Mouse (Mus musculus) heart, postnatal 10 days (tissue): Measurements from ENCODE around the gene Aldh9a1. TPM values are rescaled to one million over a fixed set of nuclear protein-coding genes. Genes with fewer than 3 reads are reported as not detected.
"Not testable (repeated sequence)": the region's sequence is repeated elsewhere in the genome, so short reads cannot be mapped to it uniquely, and the experiment has no call there.

Experiments
- DNase-seq, 2 experiments: peaks; one replicate each; pipeline ENCODE4 v3.0.0; 2021
- intact Hi-C: fragments of 180-260 bp; cut with DNase I; formaldehyde crosslinking; loops from one replicate; pipeline ENCODE4 v1.15.1; 2025
- total RNA-seq, 2 experiments: library from RNA; stranded (reverse); gene quantifications; 2 replicates each; pipeline ENCODE4 v1.2.3; 2021

The Aldh9a1 gene
- total RNA-seq, 2 experiments from 2014 or later = 29.1 to 34.2 TPM

DNA sequence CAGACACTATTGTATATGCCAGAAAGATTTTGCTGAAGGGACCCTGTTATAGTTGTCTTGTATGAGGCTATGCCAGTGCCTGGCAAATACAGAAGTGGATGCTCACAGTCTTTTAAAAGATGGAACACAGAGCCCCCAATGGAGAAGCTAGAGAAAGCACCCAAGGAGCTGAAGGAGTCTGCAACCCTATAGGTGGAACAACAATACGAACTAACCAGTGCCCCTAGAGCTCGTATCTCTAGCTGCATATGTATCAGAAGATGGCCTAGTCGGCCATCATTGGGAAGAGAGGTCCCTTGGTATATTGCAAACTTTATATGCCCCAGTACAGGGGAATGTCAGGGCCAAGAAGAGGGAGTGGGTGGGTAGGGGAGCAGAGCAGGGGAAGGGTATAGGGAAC is 585 bp upstream of the Aldh9a1 start:
- intact Hi-C loops, DNase-seq: not testable (repeated sequence)

- intact Hi-C loops = no loop called here
Observed at GRCm38 (mm10) chr1:167350597-167351415, 1.0 kb downstream of the Aldh9a1 start.

DNA sequence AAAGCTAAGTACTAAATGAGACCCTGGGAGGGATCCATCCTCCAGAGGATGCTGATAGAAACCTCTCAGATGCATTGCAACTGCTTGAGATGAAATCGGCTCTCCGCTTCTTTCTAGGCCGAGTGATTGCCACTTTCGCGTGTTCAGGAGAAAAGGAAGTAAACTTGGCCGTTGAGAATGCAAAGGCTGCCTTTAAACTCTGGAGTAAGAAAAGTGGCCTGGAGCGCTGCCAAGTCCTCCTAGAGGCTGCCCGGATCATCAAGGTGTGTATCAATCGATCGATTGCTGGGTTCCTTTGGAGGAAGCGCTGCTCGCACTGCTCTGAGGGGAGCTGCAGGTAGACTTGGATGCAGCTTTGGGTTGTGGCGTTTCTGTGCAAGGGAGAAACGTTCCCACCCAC is 2.6 kb downstream of the Aldh9a1 start:
- intact Hi-C loops = no loop called here
- no peak for DNase-seq

More at GRCm38 (mm10) chr1:167350597-167351415, 1.0 kb downstream of the Aldh9a1 start:
- DNase-seq = no peak

DNA sequence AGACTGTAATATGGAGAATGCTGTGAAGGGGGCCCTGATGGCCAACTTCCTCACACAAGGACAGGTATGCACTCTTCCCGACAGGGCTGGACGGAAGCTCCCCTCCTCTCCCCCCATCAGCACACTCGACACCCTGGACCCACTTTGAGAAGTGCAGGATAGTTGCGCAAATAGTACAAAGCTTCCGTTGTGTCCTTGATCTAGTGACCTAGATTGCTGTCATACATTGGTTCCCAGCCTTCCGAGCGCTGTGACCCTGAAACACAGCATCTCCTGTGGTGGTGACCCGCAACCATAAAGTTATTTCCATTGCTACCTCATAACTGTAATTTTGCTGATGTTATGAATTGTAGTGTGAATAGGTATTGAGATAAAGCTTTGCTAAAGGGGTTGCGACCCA is 7.6 kb downstream of the Aldh9a1 start:
- intact Hi-C loops = no loop called here
- DNase-seq = no peak

- intact Hi-C loops = no loop called here
- DNase-seq = no peak
Observed at GRCm38 (mm10) chr1:167358731-167359130, 8.9 kb downstream of the Aldh9a1 start.

DNA sequence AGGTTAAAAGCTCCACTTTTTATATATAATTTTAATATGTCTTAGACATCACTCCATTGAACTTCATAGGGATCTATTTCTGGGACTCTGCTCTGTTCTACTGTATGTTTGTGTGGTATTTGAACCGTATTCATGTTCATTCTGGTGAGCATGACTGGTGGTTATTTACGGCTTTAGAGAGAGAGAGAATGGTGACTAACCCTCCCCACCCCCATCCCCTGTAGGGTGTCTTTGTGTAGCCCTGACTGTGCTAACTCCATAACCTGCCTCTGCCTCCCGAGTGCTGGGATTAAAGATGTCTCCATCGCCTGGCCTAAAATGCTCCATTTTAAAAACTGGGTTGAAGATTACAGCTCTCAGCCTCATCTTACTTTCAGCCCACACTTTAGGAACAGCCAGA is 10.5 kb downstream of the Aldh9a1 start:
- no peak for DNase-seq
- intact Hi-C loops = no loop called here

DNA sequence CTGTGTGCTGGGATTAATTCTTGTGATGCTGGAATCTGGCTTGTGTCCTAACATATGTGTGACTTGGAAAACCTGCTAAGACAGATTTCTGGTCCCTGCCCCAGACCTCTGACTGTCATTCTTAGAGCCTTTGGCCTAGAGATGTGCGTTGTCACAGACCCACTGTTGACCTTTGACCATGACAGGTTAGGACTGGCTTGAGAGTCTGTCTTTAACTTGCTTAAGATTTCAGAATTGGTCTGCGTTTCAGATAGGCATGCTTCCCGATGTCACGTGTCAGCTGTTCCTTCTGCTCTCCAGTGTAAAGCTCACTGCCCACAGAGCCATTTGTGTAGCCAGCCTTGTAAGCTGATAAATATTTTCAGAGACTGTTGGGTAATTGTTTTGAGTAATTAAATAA is 13.0 kb downstream of the Aldh9a1 start:
- no peak for DNase-seq
- intact Hi-C loops = no loop called here

DNA sequence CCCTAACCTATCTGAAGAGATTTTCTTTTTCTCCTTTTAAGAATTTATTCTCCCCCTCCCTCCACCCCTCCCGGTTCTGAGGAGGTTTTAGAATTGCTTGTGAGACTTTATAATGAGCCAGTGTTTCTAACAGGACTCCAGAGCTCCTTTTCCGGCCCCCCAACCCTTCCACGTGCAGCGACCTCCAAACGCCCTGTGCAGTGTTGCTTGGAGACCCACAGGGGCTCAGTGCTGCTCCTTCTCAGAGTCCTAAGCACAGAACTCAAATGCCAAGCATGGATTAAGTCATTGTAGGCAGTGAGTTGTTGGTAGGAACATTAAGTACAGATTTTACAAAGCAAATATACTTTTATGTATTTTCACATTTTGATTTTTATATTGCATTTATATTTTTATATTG is 13.5 kb downstream of the Aldh9a1 start:
- intact Hi-C loops = no loop called here
- DNase-seq = no peak

- peak; percentile 63 to 71 for DNase-seq
Observed at GRCm38 (mm10) chr1:167365808-167366207, 16.0 kb downstream of the Aldh9a1 start.

DNA sequence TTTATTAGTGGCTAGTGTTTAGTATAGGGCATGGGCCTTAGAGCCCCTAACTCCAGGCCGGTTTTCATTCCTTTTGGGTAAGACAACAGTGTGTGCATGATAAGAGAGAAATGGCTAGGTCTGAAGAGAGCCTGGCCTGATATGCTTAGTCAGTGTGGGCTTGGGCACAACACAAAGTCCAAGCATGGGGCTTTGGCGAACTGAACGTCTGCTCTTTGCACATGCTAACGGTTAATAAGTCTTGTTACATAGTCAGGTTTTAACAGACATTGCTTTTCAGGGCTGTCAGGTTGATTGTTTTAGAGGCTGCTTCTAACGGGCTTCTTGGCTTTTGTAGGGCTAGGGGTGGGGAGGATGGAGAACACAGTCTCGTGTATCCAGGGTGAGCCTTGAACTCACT is 16.8 kb downstream of the Aldh9a1 start:
- no peak for DNase-seq
- intact Hi-C loops = no loop called here

More at GRCm38 (mm10) chr1:167365808-167366207, 16.0 kb downstream of the Aldh9a1 start:
- intact Hi-C loops = no loop called here

DNA sequence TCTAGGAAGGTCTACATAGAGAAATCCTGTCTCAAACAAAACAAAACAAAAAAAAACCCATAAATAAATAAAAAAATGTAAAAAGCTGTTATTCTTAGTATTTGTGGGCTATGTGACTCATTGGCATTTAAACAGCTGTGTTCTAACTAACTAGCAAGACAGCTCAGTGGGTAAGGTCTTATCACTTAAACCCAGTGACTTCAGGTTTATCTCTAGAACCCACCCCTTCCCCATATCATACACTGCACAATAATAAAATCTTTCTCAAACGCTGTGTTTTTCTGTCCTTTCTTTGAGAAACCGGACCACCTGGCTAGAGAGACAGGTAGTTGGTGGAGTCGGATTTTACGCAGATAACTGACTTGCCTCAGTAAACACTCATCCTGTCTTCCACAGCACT is 18.2 kb downstream of the Aldh9a1 start:
- DNase-seq = no peak
- intact Hi-C loops = no loop called here

- intact Hi-C loops = no loop called here
- no peak for DNase-seq
Observed at GRCm38 (mm10) chr1:167368513-167368912, 18.7 kb downstream of the Aldh9a1 start.

- intact Hi-C loops = loop anchor here (1.0 kb wide), 2 partner anchors 24 to 150 kb away; no protein-coding TSS in a partner anchor
- DNase-seq = peak; percentile 86 to 93
Observed at GRCm38 (mm10) chr1:167369905-167370304, 20.1 kb downstream of the Aldh9a1 start.

DNA sequence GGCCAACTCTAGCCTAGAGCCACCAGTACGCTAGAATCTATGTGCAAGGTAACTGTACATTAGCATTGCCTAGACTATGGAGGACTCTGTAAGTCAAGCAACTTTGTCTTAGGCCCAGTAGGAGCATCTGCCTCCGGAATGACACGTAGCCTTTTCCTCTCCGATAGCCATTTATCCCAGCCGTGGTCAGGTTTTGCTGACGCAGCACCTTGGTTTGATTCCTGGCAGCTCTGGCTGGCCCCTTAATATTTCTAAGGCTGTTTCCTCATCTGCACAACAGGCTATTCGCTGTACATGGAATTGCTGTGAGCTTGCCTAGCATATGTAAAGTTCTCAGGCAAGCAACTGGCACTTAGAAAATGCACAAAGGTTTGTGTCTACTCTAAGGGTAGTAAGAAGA is 22.9 kb downstream of the Aldh9a1 start:
- no peak for DNase-seq
- intact Hi-C loops = no loop called here

- DNase-seq = peak; percentile 44 to 53
- intact Hi-C loops = no loop called here
Observed at GRCm38 (mm10) chr1:167374003-167374784, 24.4 kb downstream of the Aldh9a1 start.

DNA sequence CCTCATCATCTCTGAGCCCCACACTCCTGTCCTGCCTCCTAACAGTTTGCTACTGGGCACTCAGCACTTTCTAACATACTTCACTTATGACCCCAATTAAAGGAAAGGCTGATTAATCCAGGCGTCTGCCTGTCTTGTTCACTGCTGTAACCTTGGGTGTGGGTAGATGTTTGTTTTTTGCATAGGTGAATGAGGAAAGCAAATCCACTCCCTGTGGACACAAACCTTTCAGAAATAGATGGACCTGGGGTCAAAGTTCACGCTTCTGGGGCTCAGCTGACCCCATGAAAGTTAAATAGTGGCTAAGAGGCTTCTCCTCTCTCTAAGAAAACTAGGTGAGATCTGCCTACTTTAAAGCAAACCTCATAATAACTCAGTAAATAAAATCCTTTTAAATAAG is 25.2 kb downstream of the Aldh9a1 start:
- DNase-seq = no peak
- intact Hi-C loops = no loop called here

DNA sequence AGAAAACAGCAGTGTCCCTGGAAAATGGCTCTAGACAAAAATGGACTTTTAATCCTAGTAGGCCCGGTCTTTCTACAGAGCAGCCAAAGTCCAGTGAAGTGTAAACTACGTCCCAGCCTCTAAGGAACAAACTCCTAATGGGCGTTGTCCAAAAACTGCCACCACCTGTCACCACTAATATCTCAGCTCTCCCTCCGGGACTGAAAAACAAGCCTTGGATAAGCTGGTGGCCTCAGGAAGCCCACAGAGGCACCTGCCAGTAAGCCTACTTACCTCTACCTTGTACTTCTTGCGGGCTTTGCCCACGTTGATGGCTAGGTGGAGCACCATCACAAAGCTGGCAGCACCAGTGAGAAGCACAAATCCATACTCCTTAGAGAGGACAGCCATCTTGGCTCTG is 28.2 kb downstream of the Aldh9a1 start:
- intact Hi-C loops = loop anchor here (2.0 kb wide), 1 partner anchor 17 kb away; no protein-coding TSS in a partner anchor
- no peak for DNase-seq

- DNase-seq = peak in 1 of 2 experiments; percentile 30
- intact Hi-C loops = loop anchor here (2.0 kb wide), 1 partner anchor 15 kb away; no protein-coding TSS in a partner anchor
Observed at GRCm38 (mm10) chr1:167379751-167380150, 30.0 kb downstream of the Aldh9a1 start.

DNA sequence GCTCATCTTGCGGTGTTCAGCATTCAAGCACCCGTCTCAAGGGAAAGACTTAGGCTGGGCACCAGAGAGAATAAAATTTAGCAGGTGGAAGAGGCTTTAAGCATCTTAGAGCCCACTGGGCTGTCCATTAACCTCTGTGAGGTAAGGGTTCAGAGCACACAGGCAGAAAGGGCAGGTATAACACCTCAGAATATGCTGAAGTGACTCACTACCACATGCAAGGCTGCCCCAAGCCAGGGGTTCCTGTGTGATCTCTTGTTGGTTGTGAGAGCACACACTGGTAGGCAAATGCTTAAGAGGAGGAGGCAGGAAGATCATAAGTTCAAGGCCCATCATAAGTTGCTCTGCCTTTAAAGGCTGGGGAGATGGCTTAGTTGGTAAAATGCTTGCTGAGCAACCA is 30.4 kb downstream of the Aldh9a1 start:
- intact Hi-C loops = no loop called here

GRCm38 (mm10) chr1:167381050-167382015 is 31.5 kb downstream of the Aldh9a1 start:
- DNase-seq = no peak
- intact Hi-C loops = no loop called here

More for the DNA sequence above, 30.4 kb downstream of the Aldh9a1 start:
- DNase-seq = no peak
